Mouse (Mus musculus) urinary bladder, postnatal 4 days (tissue): ENCODE data around the gene Hist1h2ae.
"Not testable (repeated sequence)": the region's sequence is repeated elsewhere in the genome, so short reads cannot be mapped to it uniquely, and the experiment has no call there.

Source experiments
- DNase-seq, 2 experiments: peaks; one replicate each; pipeline ENCODE4 v3.0.0; 2021 to 2022; ENCODE audit warnings: low spot score in 2 of 2

Hist1h2ae gene

DNA sequence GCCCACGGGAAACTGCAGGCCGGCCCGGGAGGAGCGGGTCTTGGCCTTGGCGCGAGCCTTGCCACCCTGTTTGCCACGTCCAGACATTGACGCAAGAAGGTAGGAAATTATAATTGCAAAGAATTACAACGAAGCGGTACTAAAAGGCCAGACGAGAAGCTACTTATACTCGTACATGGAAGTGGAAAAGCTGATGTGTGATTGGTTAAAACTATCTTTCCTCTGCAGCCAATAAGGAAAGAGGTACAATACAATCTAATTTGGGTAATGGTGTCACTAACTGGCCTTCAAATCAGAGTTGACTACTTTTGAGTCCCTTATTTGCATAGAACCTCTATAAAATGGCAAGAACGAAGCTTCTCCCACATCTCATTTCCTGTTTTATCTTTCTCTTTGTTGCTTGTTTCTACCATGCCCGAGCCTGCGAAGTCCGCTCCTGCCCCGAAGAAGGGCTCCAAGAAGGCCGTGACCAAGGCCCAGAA is at the start of gene Hist1h2ae, which contains the start of gene Hist1h2bg:
Gene Hist1h2ae (minus strand): TSS at position 199 of the 482 bp plus-strand sequence.
Gene Hist1h2bg (plus strand): TSS at position 375 of the 482 bp plus-strand sequence.
- DNase-seq = peak in 1 of 2 experiments; percentile 60

DNA sequence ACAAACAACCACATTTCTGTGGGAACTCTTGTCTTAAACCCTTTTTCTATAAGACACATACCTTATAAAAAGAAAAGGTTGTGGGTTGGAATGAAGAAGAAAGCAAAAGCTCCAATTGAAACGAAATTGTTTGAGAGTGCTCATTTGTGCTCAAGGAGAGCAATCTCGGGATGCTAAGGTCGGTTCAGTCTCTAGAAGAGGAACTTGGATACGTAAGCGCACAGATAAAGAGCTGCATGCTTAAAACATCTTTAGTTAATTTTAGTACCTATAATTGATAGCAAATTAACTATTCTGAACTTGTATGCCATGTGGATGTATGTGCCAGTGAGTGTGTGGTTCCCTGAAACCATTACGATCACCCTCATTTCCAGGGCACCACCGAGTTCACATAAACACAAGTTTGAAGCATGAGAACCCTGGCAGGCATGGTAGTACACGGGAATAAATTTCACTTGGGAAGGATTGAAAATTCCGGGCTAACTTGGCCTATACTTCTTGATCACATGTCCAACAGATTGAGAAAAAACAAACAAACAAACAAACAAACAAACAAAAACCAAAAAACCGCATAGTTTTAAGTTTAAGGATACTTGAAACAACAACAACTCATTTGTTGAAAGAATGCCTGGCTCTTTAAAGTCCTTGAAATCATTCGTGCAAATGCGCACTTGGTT is 49.2 kb upstream of the Hist1h2ae start:
- DNase-seq = no peak

DNA sequence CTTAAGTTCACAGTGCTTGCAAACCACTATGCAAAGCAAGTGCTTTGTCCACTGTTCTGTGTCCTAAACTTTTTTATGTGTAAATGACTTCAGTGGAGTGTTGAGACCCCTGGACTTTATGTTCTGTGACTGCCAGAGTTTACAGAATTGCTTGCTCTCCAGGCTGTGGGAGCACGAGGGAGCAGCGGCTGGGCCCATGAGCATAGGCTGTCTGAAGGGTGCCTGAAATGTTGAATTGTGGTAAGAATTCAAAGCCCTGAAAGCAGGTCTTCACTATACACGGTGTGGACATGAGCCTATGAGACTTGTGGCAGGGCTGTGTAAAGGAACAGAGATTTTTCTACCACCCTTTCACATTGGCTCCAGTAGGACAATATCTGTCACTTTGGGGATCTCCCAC is 40.6 kb upstream of the Hist1h2ae start:
- no peak for DNase-seq

DNA sequence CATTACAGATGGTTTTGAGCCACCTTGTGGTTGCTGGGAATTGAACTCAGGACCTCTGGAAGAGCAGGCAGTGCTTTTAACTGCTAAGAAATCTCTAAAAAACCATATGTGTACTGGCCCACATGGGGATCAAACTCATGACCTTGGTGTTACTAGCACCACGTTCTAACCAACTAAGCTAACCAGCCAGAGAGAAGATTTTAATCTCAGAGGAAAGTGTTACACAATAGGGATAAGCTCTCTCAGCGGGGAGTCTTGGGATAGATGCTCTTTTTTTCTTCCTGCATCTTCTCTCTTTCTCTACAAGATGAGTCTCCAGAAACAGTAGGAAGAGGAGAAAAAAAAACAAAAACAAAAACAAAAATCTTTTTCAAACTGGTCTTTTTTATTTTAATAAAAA is 39.4 kb upstream of the Hist1h2ae start:
- no peak for DNase-seq

DNA sequence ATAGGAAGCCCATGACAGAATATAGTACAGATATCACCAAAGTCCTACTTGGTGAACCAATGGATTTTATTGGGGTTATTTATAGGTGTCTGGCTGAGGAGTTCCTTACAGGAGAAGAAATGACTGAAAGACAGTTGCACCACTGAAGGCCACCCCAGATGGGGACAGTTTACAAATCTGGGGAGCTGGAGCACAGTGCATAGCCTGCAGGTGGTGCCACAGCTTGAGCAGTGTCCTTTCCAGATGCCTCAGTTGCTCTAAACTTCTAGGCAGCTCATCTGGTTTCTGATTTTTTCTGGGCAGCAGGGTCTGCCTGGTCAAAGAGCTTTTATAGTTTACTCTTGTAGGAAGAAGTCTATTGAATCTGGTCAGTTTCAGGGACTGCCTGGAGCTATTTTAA is 38.8 kb upstream of the Hist1h2ae start:
- no peak for DNase-seq

DNA sequence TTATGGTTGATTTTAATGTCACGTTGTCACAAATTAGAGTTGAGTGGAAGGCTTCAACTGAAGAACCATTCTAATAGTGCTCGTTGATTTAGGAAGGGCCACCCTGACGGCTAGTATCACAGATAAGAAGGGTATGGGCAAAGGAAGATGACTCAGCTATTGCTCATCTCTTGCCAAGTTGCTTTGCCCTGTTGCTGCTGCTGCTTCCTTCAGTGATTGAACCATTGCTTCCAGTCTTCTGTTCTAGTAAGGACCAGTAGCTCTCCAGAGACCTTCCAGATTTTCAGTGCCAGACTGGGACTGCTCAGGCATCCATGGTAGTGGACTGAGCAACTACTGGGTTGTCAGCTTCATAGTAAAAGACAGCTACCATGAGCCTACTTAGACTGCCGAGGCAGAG is 38.2 kb upstream of the Hist1h2ae start:
- DNase-seq = no peak

DNA sequence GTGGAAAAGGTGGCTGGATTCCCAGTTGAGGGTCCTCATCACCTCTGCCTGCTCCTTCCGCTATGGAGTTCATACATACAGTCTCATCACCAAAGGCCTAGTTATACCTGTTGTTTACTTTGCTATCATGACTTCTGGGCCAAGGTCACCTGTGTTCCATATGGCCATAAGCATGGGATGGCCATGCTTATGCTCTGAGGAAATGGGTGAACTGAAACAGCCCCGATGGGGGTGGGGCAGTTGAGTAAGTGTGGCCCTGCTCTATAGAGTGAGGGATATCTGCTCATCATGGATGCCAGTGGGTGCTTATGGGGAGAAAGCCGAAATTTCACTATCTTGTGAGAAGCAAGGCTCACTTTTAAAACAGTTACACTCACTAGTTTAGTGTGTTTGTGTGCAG is 34.0 kb upstream of the Hist1h2ae start:
- DNase-seq = no peak

DNA sequence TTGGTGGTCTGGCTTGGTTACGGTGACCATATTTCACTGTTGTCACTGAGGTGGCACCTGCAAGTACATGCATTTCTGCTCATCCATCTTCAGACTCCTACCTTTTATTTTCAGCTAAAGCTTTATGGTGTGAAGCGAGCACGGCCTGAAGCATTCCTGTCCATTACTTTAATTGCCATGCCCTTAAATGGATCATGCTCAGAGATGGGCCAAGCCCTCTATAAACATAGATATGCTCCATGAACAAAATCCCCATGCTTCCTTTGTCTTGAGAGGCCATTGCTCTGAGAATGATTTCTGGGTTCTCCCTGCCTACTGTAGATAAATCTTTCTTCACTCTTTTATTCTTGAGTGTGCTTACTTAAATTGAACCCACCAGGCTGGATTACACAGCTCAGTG is 33.4 kb upstream of the Hist1h2ae start:
- no peak for DNase-seq

DNA sequence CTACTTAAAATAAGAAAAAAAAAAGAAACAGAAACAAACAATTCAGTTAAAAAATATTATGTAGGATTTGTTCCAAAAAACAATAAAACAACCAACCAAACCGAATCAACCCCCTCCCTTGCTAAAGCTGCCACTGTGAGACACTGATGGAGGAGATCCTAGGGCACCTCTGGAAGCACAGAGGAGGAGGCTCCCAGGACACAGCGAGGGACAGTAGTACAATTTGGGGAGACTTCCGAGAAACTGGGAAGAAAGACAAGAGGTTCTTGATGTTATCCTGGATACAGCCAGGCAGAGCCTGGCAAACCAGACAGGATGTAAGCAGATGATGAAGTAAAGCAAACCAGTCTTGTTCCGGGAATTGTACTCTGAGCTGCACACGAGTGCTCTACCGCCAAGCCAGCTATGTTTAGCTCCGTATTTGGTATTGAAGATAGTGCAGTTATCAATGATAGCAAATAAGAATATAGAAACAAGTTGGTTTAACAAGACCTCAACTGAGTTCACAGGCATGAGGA is 32.2 kb upstream of the Hist1h2ae start:
- no peak for DNase-seq

DNA sequence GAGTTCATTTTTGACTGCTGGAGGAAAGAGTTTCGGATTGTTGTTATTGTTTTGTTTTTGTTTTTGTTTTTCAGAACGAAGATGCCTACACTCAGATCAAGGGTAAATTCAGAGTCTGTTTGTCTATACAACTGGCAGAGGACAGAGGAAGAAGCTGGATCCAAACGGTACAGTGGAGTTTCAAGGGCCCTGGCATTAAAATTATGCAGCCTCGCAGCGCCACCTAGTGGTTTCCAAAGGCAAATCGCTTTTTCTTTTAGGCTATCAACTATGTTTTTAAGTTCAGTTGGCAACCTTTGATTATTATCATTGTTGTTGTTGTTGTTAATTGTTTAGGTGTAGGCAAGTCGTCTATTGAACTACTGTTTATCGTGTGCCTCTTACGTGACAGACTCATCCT is 26.9 kb upstream of the Hist1h2ae start:
- DNase-seq = peak; percentile 56 to 82

DNA sequence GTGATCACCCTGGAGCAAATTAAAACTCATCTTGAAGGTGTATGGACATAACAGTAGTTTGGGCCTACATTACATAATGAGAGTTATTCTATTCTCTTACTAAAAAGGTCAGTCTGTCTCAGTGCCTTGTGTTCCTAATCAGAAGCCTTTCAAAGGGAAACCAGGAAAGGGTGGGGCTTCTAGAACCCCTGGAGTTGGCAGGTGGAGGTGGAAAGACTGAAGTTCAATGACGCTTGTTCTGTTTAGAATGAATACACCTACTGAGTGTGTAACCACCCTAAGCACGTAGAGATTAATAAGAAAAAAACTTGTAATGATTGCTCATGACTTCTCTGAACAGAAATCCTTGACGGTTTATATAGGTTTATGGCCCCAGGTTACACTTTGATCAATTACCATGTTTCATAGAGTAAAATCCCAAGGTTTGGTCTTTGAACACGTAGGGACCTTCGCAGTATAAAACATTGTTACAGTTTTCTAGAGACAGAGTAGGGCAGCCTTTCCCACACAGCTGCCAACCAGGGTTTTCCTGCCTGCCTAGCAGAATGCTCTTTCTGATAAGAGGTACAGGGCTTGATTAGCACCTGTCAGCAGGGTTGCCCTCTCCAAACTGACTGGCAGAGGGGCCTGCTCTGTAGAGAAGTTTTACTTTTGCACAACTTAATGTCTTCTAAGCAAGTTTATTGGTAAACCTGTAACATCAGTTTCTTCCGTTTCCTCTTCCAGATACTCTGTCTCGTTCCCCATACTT is 24.8 kb upstream of the Hist1h2ae start:
- DNase-seq = no peak

DNA sequence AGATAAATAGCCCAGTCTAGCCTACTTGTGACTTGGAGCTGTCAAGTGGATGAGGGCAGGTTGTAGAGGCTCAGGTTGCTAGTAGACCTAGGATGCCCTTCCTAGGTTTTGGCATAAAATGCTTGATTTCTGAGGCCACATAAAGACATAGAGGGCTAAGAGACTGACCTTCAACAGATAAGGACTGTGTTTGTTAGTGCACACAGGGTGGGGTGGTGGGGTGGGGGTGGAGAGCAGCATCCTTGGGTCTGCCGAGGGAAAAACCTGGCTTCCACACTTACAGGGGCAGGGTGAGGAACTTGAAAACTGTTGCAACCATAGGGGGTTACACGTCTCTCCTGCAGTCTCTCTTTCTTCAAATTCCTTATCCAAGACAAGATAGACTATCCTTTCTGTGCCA is 24.2 kb upstream of the Hist1h2ae start:
- no peak for DNase-seq

DNA sequence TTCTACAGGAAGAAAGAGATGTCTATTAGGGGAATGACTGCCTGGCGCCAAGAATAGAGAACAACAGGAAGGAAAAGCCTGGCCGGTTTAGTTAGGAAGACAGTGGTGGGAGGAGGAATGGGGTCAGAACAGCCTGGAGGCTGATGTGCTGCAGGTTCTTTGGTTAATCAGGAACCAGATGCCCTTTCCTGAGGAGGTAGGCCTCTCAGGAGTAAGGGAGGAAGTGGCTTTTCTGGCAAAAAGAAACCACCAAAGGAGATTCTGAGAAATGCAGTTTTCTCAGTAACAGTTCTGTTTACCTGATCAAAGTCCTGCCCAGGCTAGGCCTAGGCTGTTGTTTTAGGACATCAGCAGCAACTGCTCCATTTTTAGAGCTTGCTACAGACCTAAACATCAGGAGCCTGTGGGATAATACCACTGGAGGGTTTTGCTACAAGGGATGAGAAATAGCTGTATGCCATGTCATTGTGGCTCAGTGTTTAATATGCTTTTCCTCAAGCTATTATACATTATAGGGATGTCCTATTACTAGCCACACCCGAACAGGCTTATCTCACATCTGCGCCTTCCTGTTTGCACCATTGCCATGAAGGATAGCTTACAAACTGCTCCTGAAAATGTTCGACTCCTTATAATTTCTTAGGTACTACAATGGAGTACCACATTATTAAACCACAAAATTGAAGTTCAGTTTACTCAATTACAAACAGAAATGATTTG is 22.2 kb upstream of the Hist1h2ae start:
- no peak for DNase-seq

DNA sequence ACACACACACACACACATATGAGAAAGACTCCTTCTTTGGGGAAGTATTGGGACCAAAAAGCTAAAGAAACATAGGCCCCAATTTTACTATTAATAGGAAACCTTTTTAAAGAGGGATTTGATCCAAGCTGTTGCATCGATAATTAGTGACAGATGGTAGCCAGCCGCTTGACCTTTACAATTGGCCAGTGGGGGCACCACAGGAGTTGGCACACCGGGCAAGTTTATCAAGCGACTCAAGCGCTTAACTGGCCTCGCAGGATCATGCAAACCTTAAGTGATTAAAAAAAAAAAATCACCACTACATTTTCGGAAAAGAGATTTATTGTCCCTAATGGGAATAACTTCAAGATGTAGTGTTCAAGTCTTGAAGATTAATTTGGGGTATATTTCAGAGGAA is 21.6 kb upstream of the Hist1h2ae start:
- no peak for DNase-seq

DNA sequence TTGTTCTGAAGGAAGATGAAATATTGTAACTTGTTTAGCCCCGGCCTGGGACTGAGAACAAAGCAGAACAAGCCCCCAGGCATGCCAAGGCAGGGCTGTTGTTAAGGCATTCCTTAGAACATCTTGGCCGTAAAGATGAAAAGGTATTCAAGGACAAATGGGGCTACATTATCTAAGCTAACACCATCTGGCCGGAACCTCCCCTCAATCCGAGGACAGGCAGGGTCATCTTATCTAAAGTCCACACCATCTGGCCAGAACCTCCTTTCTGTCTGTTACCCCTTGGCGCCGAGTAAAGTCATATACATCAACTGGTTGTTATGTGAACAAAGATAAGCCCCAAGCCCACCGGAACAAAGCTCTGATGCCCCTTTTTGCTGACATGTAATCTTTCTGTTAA is 20.9 kb upstream of the Hist1h2ae start:
- DNase-seq = not testable (repeated sequence)

DNA sequence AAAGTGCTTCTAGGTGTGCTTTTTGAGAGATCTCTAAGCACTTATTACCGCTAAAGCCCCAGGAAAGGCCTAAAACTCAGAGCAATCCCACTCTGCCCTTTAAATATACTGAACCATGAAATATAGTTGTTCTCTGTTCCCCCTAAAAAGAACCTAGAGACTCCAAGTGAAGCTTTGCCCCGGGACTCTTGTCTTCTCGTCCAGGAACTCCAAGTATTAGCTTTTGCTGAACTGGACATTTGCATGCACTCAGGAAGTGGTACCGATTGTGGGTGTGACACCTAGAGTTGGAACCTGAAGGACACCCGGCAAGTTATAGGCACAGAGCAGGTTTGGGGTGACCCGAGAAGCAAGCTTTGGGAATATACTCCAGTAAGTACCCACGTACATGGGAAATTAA is 20.2 kb upstream of the Hist1h2ae start:
- DNase-seq = no peak

DNA sequence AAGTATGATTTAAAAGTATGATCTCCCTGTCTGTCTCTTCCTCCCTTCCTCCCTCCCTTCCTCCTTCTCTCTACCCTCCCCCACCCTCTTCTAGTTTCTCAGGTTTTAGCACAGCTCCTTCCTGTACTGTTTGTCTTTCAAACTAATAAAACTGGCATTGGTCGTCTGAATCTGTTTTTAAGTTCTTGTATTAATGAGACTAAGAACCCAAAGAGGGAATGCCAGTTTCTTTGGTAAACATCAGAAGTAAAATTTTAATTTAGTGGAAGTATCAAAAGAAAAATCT is 15.9 kb upstream of the Hist1h2ae start:
- DNase-seq = no peak

DNA sequence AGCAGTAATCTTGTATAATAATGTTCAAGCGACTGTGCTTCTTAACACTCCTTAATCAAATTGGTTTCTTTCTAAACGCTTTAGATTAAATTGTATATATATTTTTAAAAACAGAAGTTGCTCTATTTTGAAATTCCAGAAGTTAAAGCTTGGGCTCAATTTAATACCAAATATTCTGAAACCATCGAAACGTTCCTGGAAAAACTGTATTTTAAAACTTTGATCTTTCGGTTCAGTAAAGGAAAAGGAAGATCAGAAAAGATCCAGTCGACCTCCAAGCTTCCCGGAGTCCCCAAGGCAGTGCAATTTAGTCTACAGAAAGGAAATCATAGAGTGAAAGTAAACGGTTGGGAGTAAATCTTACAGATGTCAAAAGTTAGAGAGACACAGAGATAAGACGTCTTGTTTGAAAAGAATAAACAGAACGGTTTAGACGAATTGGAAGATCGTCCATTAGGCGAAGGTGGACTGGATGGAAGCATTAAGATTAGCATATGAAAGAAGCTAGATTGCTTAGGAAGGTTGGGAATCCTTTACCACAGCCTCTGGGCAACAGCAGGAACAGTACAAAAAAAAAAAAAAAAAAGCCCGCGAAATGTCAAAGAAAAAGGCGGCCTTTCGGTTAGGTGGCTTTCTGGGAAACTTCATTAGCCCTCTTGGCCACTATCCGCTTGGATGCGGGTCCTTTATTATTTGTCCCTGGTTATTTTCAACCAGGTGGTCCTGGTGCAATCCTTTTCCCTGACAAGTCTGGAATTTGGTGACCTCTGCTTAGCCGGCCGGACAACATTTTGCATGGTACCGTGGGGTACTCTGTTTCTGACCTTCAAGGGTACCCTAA is 15.3 kb upstream of the Hist1h2ae start:
- no peak for DNase-seq

DNA sequence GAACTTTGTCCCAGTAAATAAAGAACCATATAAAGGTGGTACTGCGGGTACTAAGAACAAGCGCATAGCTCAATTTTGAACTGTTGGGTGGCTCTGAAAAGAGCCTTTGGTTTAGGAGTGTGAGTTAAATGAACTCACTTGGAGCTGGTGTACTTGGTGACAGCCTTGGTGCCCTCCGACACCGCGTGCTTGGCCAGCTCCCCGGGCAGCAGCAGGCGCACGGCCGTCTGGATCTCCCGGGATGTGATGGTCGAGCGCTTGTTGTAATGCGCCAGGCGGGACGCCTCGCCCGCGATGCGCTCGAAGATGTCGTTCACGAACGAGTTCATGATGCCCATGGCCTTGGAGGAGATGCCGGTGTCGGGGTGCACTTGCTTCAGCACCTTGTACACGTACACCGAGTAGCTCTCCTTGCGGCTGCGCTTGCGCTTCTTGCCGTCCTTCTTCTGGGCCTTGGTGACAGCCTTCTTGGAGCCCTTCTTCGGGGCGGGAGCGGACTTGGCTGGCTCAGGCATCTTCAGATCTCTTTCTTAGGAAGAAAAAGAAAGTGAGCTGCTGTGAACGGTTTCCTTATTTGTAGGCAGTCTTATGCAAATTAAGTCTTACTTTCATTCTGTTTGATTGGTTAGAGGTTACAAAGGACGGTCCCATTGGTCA is 14.6 kb upstream of the Hist1h2ae start:
- peak in 1 of 2 experiments; percentile 66 for DNase-seq

DNA sequence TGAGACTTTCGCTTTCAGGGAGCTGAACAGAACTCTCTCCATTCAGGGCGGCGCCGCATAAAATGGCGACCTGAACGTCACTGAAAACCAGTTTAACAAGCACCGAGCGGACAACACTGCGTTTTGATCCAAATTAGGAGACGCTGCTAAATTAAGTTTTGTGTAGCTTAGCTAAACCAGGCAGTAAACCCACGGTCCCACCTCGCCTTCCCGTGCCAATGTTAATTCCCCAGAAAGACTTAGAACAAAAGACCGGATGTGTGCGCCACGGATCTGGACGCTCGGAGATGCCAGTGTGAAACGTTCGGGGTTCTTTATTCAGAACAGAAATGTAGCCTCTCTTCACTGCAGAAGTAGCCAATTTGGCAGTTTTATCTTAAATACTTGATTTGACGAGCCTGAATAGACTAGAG is 14.0 kb upstream of the Hist1h2ae start:
- peak; percentile 60 to 71 for DNase-seq

DNA sequence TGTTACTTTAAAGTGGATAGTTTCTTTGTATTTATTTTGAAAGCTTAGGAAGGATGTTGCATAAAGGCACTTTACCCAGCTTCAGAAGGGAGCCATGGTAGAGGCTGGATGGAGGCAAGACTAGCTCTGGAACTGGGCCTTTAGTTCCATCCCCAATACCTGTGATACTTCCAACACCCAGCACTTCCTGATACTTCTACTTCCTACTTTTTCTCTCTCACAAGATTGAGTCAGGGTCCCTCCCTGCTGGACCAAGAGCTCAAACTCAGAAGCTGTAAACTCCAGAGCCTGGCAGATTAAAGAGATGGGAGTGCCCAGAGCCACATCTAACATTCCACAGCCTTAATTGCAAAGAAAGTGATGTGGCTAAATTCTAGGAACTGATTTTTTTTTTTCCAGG is 13.3 kb upstream of the Hist1h2ae start:
- DNase-seq = no peak
